Mouse (Mus musculus) kidney, postnatal 0 days (tissue): ENCODE measurements around the gene Hist1h4f. TPM values are rescaled to one million over a fixed set of nuclear protein-coding genes. Genes with fewer than 3 reads are reported as not detected.

ENCODE experiments used
- ATAC-seq: fragments of 200-750 bp; cut with Nextera tagmentation; replicated peaks from 2 replicates; pipeline ENCODE4 v1.8.0; 2017; ENCODE audit warnings: low read depth, moderate number of reproducible peaks, moderate TSS enrichment, moderate library complexity; ENCODE audit not compliant: low FRiP score
- DNase-seq: peaks from one replicate; pipeline ENCODE4 v3.0.0-alpha.2; 2016; ENCODE audit warnings: low spot score
- H3K27ac ChIP-seq: fragments of 300-500 bp; sonication (generic); 2 replicates; pipeline ENCODE4 v1.5.1; 2014; ENCODE audit warnings: mild to moderate bottlenecking
- H3K27me3 ChIP-seq: fragments of 300-500 bp; sonication (generic); 2 replicates; pipeline ENCODE4 v1.6.1; 2014; ENCODE audit warnings: low read length, mixed read lengths; ENCODE audit not compliant: insufficient read depth
- H3K36me3 ChIP-seq: fragments of 300-500 bp; sonication (generic); 2 replicates; pipeline ENCODE4 v1.6.1; 2014; ENCODE audit warnings: low read length, mixed read lengths; ENCODE audit not compliant: insufficient read depth
- H3K4me1 ChIP-seq: fragments of 300-500 bp; sonication (generic); replicated peaks from 2 replicates; pipeline ENCODE4 v1.6.1; 2014; ENCODE audit warnings: antibody characterized with exemption, low read length, mixed read lengths; ENCODE audit not compliant: insufficient read depth
- H3K4me2 ChIP-seq: fragments of 300-500 bp; sonication (generic); 2 replicates; pipeline ENCODE4 v1.6.1; 2014; ENCODE audit warnings: mild to moderate bottlenecking, low read length, moderate library complexity, mixed read lengths
- H3K4me3 ChIP-seq: fragments of 300-500 bp; sonication (generic); replicated peaks from 2 replicates; pipeline ENCODE4 v1.5.1; 2014; ENCODE audit warnings: low read depth, low read length
- H3K9ac ChIP-seq: fragments of 300-500 bp; sonication (generic); 2 replicates; pipeline ENCODE4 v1.6.1; 2014; ENCODE audit warnings: low read depth, low read length
- H3K9me3 ChIP-seq: fragments of 300-500 bp; sonication (generic); replicated peaks from 2 replicates; pipeline ENCODE4 v1.6.1; 2016; ENCODE audit warnings: low read length, inconsistent platforms, mixed read lengths
- CTCF ChIP-seq: IDR thresholded peaks from 2 replicates; pipeline ENCODE4 v1.5.1; 2016; ENCODE audit warnings: antibody characterized with exemption, low read depth, mild to moderate bottlenecking, moderate library complexity
- WGBS: fragments of 180-500 bp; shearing (Covaris S2); extraction: QIAGEN DNeasy Blood & Tissue Kit; methylation state at CpG from one replicate; pipeline ENCODE4 v1.1.7; 2014; 5-methylcytosine and 5-hydroxymethylcytosine counted together
- microRNA-seq: library from miRNA; unstranded; fragments of <30 nt; microRNA quantifications from one replicate; pipeline ENCODE4, GENCODE M21; 2016
- polyA plus RNA-seq: library from polyadenylated mRNA; unstranded; fragments of >200 nt; fragmentation: Nextera tagmentation; extraction: Ambion mirVana; gene quantifications from 2 replicates; pipeline ENCODE4 v1.2.1, GENCODE M21; 2015

Hist1h4f gene
- polyA plus RNA-seq, 1 experiment from 2014 or later: 0.58 TPM

- TF ChIP-seq CTCF: no peak
- 0 out of 2 replicates have a peak, but pooled peaks cover 4% of the 10 kb centered on the region for H3K4me1 ChIP-seq
- H3K9ac ChIP-seq: no peak overlapping the region
- no peaks in the 10 kb centered on the region for H3K36me3 ChIP-seq
- no peak overlapping the region for H3K27ac ChIP-seq
- WGBS: 47% methylated on average over 9 of the region's 9 CpGs
- no peak overlapping the region for H3K4me2 ChIP-seq
- H3K9me3 ChIP-seq: no peaks in the 10 kb centered on the region
- ATAC-seq (no peak), DNase-seq (no peak)
- H3K27me3 ChIP-seq: no peaks in the 10 kb centered on the region
- H3K4me3 ChIP-seq: no peak overlapping the region
Measured at GRCm38 (mm10) chr13:23502031-23502567, 49.3 kb downstream of the Hist1h4f start.

GRCm38 (mm10) chr13:23501511-23501910 is 49.9 kb downstream of the Hist1h4f start:
- 0 out of 2 replicates have a peak, but pooled peaks cover 4% of the 10 kb centered on the region for H3K4me1 ChIP-seq
- DNase-seq (no peak), ATAC-seq (no peak)
- H3K4me3 ChIP-seq: no peak overlapping the region
- H3K4me2 ChIP-seq: no peak overlapping the region
- H3K27me3 ChIP-seq: no peaks in the 10 kb centered on the region
- no peak overlapping the region for H3K27ac ChIP-seq
- no peaks in the 10 kb centered on the region for H3K9me3 ChIP-seq
- H3K9ac ChIP-seq: no peak overlapping the region
- WGBS: 34% methylated on average over 5 of the region's 5 CpGs
- no peak for TF ChIP-seq CTCF
- no peaks in the 10 kb centered on the region for H3K36me3 ChIP-seq

Small RNAs within 50 kb of the gene (microRNA-seq; reads per million reads assigned to microRNA genes)
- gene Gm44297 (not detected), gene Gm44359 (not detected), gene Gm44394 (not detected), gene n-TStga1 (not detected)

Other genes starting within 250 kb of the Hist1h4f start
- gene Zfp322a, start 182.4 kb downstream of the Hist1h4f start, polyA plus RNA-seq: 34.0 and 37.8 TPM in 2 replicates
- 10.0 and 10.4 TPM in 2 replicates for gene Abt1, start 127.8 kb downstream of the Hist1h4f start, polyA plus RNA-seq
- 0.06 TPM in 1 of 2 replicates, not detected in the other for gene Btn1a1, start 85.7 kb downstream of the Hist1h4f start, polyA plus RNA-seq
- 0.13 and 0.28 TPM in 2 replicates for gene Btn2a2, start 62.8 kb downstream of the Hist1h4f start, polyA plus RNA-seq
- 7.6 and 8.3 TPM in 2 replicates for gene Hist1h4h, start 20.6 kb downstream of the Hist1h4f start, polyA plus RNA-seq
- 3.3 and 4.9 TPM in 2 replicates for gene Hist1h2af, start 17.7 kb downstream of the Hist1h4f start, polyA plus RNA-seq
- gene Hist1h3g, start 16.2 kb downstream of the Hist1h4f start, polyA plus RNA-seq: 3.9 and 4.0 TPM in 2 replicates
- gene Hist1h2bh, start 8.3 kb downstream of the Hist1h4f start, polyA plus RNA-seq: 0.37 and 0.43 TPM in 2 replicates
- gene Hist1h3f, start 7.6 kb downstream of the Hist1h4f start, polyA plus RNA-seq: 0.71 and 0.83 TPM in 2 replicates
- gene Hist1h1d, start 1.6 kb upstream of the Hist1h4f start, polyA plus RNA-seq: 0.22 and 0.23 TPM in 2 replicates
- 3.9 and 5.0 TPM in 2 replicates for gene Hist1h3e, start 10.7 kb upstream of the Hist1h4f start, polyA plus RNA-seq
- gene Hist1h2ae, start 19.6 kb upstream of the Hist1h4f start, polyA plus RNA-seq: 42.2 and 50.2 TPM in 2 replicates
- gene Hist1h2bg, start 19.7 kb upstream of the Hist1h4f start, polyA plus RNA-seq: 3.4 and 4.1 TPM in 2 replicates
- gene Hist1h2bf, start 22.5 kb upstream of the Hist1h4f start, polyA plus RNA-seq: 3.4 TPM in 2 replicates
- 0.27 and 0.76 TPM in 2 replicates for gene Hist1h2ad, start 22.7 kb upstream of the Hist1h4f start, polyA plus RNA-seq
- 2.6 and 4.2 TPM in 2 replicates for gene Hist1h3d, start 24.1 kb upstream of the Hist1h4f start, polyA plus RNA-seq
- gene Hist1h4d, start 29.9 kb upstream of the Hist1h4f start, polyA plus RNA-seq: 68.3 and 77.0 TPM in 2 replicates
- 0.83 and 0.84 TPM in 2 replicates for gene Hist1h2be, start 69.5 kb upstream of the Hist1h4f start, polyA plus RNA-seq
- 13.0 and 14.3 TPM in 2 replicates for gene Hist1h1e, start 70.9 kb upstream of the Hist1h4f start, polyA plus RNA-seq
- 0.75 and 1.1 TPM in 2 replicates for gene Hist1h2ac, start 132.3 kb upstream of the Hist1h4f start, polyA plus RNA-seq
- gene Hist1h2bc, start 132.6 kb upstream of the Hist1h4f start, polyA plus RNA-seq: 132 and 139 TPM in 2 replicates
- gene Hist1h1t, start 144.2 kb upstream of the Hist1h4f start, polyA plus RNA-seq: not detected in 2 replicates
- gene Hist1h4c, start 146.8 kb upstream of the Hist1h4f start, polyA plus RNA-seq: 5.2 and 7.4 TPM in 2 replicates
- 16.8 and 18.0 TPM in 2 replicates for gene Hfe, start 159.2 kb upstream of the Hist1h4f start, polyA plus RNA-seq
- 33.9 and 41.0 TPM in 2 replicates for gene Hist1h1c, start 187.2 kb upstream of the Hist1h4f start, polyA plus RNA-seq
- gene Hist1h3c, start 194.0 kb upstream of the Hist1h4f start, polyA plus RNA-seq: 6.0 and 7.0 TPM in 2 replicates
- gene Hist1h2bb, start 195.1 kb upstream of the Hist1h4f start, polyA plus RNA-seq: 2.1 and 2.2 TPM in 2 replicates
- 21.7 and 26.6 TPM in 2 replicates for gene Hist1h2ab, start 199.5 kb upstream of the Hist1h4f start, polyA plus RNA-seq
- gene Hist1h3b, start 200.6 kb upstream of the Hist1h4f start, polyA plus RNA-seq: 5.9 and 8.7 TPM in 2 replicates
- gene Hist1h4b, start 205.4 kb upstream of the Hist1h4f start, polyA plus RNA-seq: 4.4 and 5.6 TPM in 2 replicates
- not detected in 2 replicates for gene Hist1h4a, start 209.6 kb upstream of the Hist1h4f start, polyA plus RNA-seq
- gene Hist1h3a, start 210.7 kb upstream of the Hist1h4f start, polyA plus RNA-seq: 5.2 and 6.7 TPM in 2 replicates
- gene Hist1h1a, start 212.0 kb upstream of the Hist1h4f start, polyA plus RNA-seq: 1.3 and 1.8 TPM in 2 replicates
- 0.06 TPM in 1 of 2 replicates, not detected in the other for gene Trim38, start 218.3 kb upstream of the Hist1h4f start, polyA plus RNA-seq